Mouse (Mus musculus) MEL (cell line): ENCODE results near the gene Ppip5k1.

Experiments used
- CTCF ChIP-seq, 3 experiments: IDR thresholded peaks in 2 of 3; conservative IDR thresholded peaks in 1 of 3; 2 replicates each; pipeline ENCODE4 v1.5.1; 2011 to 2012; ENCODE audit warnings: low read length in 3 of 3, low read depth in 2 of 3, mild to moderate bottlenecking in 2 of 3, improper control_type of control experiment in 1 of 3, inconsistent platforms in 1 of 3, mixed read lengths in 1 of 3, moderate library complexity in 1 of 3; ENCODE audit not compliant: control insufficient read depth in 1 of 3, insufficient read depth in 1 of 3, poor library complexity in 1 of 3, severe bottlenecking in 1 of 3
- MAX ChIP-seq: IDR thresholded peaks from 2 replicates; pipeline ENCODE4 v1.6.1; 2011; ENCODE audit warnings: low read length, improper control_type of control experiment
- MYC ChIP-seq: IDR thresholded peaks from 2 replicates; pipeline ENCODE4 v1.6.1; 2011; ENCODE audit warnings: low read depth, mild to moderate bottlenecking, low read length, improper control_type of control experiment, moderate library complexity
- POLR2A ChIP-seq, 2 experiments: IDR thresholded peaks; 2 replicates each; pipeline ENCODE4 v1.6.1; 2011 to 2012; ENCODE audit warnings: low read length in 2 of 2, mild to moderate bottlenecking in 2 of 2, control low read depth in 1 of 2, improper control_type of control experiment in 1 of 2, low read depth in 1 of 2, moderate library complexity in 1 of 2; ENCODE audit not compliant: control insufficient read depth in 1 of 2, insufficient read depth in 1 of 2, poor library complexity in 1 of 2
- RAD21 ChIP-seq: IDR thresholded peaks from 2 replicates; pipeline ENCODE4 v1.6.1; 2011; ENCODE audit warnings: mild to moderate bottlenecking, low read depth, low read length, improper control_type of control experiment
- RCOR1 ChIP-seq: IDR thresholded peaks from 2 replicates; pipeline ENCODE4 v1.6.1; 2012; ENCODE audit warnings: low read depth, mild to moderate bottlenecking, inconsistent platforms, low read length, improper control_type of control experiment
- TCF12 ChIP-seq: IDR thresholded peaks from 2 replicates; pipeline ENCODE4 v1.6.1; 2014; ENCODE audit warnings: low read depth, mild to moderate bottlenecking, inconsistent platforms, low read length, improper control_type of control experiment, moderate library complexity
- USF2 ChIP-seq, 2 experiments: IDR thresholded peaks; 2 replicates each; pipeline ENCODE4 v1.6.1; 2011 to 2012; ENCODE audit warnings: improper control_type of control experiment in 2 of 2, low read length in 2 of 2, borderline replicate concordance in 1 of 2, inconsistent platforms in 1 of 2, low read depth in 1 of 2, mild to moderate bottlenecking in 1 of 2; ENCODE audit not compliant: insufficient read depth in 1 of 2
- ZKSCAN1 ChIP-seq: IDR thresholded peaks from 2 replicates; pipeline ENCODE4 v1.6.1; 2012; ENCODE audit warnings: low read depth, mild to moderate bottlenecking, inconsistent platforms, low read length, improper control_type of control experiment, moderate library complexity

DNA sequence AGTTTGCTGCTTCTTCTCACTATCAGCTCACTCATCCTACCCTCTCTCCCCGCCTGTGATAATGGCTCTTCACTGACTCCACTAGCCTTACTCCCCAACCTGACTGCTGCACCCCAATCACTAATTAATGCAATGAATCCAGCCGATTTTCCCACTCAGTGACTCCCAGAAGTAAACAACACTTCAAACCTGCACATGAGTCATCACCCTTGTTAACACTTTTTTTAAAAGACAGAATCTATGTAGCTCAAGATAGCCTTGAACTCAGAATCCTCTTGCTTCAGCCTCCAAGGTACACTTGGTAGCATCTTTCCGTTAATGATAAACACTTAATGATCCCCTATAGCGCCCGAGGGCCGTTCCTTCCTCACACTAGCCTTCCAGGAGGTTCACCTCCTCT lies 818 bp downstream of the Ppip5k1 start:
- no peak for TF ChIP-seq POLR2A (IDR thresholded peaks at IDR 0.05; ENCODE audit: control insufficient read depth in 1 of 2, insufficient read depth in 1 of 2, low read depth in 1 of 2, low read length in 2 of 2, poor library complexity in 1 of 2)
- TF ChIP-seq RAD21: no peak
- TF ChIP-seq TCF12: no peak
- no peak for TF ChIP-seq CTCF (IDR thresholded peaks at IDR 0.05 in 2 of 3, conservative IDR thresholded peaks at IDR 0.05 in 1 of 3; ENCODE audit: control insufficient read depth in 1 of 3, insufficient read depth in 1 of 3, low read depth in 2 of 3, low read length in 3 of 3, poor library complexity in 1 of 3, severe bottlenecking in 1 of 3)
- no peak for TF ChIP-seq RCOR1
- no peak for TF ChIP-seq MYC
- no peak for TF ChIP-seq ZKSCAN1
- TF ChIP-seq MAX: no peak
- TF ChIP-seq USF2 (IDR thresholded peaks at IDR 0.05; ENCODE audit: borderline replicate concordance in 1 of 2, insufficient read depth in 1 of 2, low read depth in 1 of 2, low read length in 2 of 2): no peak
